Mouse (Mus musculus) heart, embryonic 11.5 days (tissue): ENCODE results near the gene Pde4d. TPM values are rescaled to one million over a fixed set of nuclear protein-coding genes. Genes with fewer than 3 reads are reported as not detected.

Experiments used
- ATAC-seq: fragments of 200-750 bp; cut with Nextera tagmentation; replicated peaks from 2 replicates; pipeline ENCODE4 v1.8.0; 2017; ENCODE audit warnings: moderate library complexity; ENCODE audit not compliant: insufficient number of reproducible peaks, low FRiP score, low TSS enrichment
- H3K27ac ChIP-seq: fragments of 300-500 bp; sonication (generic); 2 replicates; pipeline ENCODE4 v1.5.1; 2014; ENCODE audit warnings: mild to moderate bottlenecking, low read depth, low read length
- H3K27me3 ChIP-seq: fragments of 300-500 bp; sonication (generic); 2 replicates; pipeline ENCODE4 v1.6.1; 2014; ENCODE audit warnings: mild to moderate bottlenecking, low read length, mixed read lengths; ENCODE audit not compliant: control insufficient read depth, insufficient read depth
- H3K36me3 ChIP-seq: fragments of 300-500 bp; sonication (generic); 2 replicates; pipeline ENCODE4 v1.6.1; 2014; ENCODE audit warnings: mild to moderate bottlenecking, low read length, moderate library complexity, mixed read lengths; ENCODE audit not compliant: control insufficient read depth, insufficient read depth
- H3K4me1 ChIP-seq: fragments of 300-500 bp; sonication (generic); 2 replicates; pipeline ENCODE4 v1.6.1; 2014; ENCODE audit warnings: low read length; ENCODE audit not compliant: control insufficient read depth, insufficient read depth
- H3K4me2 ChIP-seq: fragments of 300-500 bp; sonication (generic); 2 replicates; pipeline ENCODE4 v1.6.1; 2014; ENCODE audit warnings: mild to moderate bottlenecking, moderate library complexity
- H3K4me3 ChIP-seq: fragments of 300-500 bp; sonication (generic); 2 replicates; pipeline ENCODE4 v1.5.1; 2014; ENCODE audit warnings: low read depth, low read length
- H3K9ac ChIP-seq: fragments of 300-500 bp; sonication (generic); 2 replicates; pipeline ENCODE4 v1.6.1; 2014; ENCODE audit warnings: mild to moderate bottlenecking, low read depth, low read length, moderate library complexity
- H3K9me3 ChIP-seq: fragments of 300-500 bp; sonication (generic); replicated peaks from 2 replicates; pipeline ENCODE4 v1.6.1; 2016; ENCODE audit warnings: low read length; ENCODE audit not compliant: control insufficient read depth
- WGBS: fragments of 180-500 bp; shearing (Covaris S2); extraction: QIAGEN DNeasy Blood & Tissue Kit; methylation state at CpG from one replicate; pipeline ENCODE4 v1.1.7; 2014; ENCODE audit not compliant: insufficient replicate concordance; 5-methylcytosine and 5-hydroxymethylcytosine counted together
- polyA plus RNA-seq: library from polyadenylated mRNA; unstranded; fragments of >200 nt; fragmentation: Nextera tagmentation; extraction: Ambion mirVana; gene quantifications from 2 replicates; pipeline ENCODE4 v1.2.1, GENCODE M21; 2014

Gene Pde4d
- polyA plus RNA-seq, 1 experiment from 2014 or later, result 27.8 TPM

DNA sequence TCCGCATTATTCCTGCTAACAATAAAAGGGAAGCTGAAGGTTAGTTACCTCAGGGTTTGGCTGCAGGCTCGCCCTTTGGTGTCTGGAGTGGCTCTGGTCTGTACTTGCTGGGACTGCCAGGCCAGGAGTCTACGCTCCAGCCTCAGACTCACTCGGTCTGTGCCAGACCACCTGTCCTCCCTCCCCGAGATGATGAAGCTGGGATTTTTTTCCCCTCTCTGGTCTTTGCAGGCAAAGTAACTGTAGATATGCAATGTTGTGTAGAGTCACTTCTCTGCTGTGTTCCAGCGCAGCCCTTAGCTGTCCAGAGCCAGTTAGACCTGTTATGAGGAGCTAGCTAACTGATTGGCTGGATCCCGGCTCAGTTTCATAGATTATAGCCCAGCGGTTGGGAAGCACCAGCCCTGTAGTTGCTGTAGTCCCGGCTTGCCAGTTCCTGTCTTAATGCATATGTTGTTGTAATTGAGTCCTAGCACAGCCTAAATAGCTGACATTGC is 48.5 kb downstream of the Pde4d start:
- Histone ChIP-seq H3K27ac (no peak overlapping the region), H3K4me1 (no peaks in the 10 kb centered on the region), H3K9me3 (no peaks in the 10 kb centered on the region), H3K27me3 (no peaks in the 10 kb centered on the region), H3K36me3 (no peaks in the 10 kb centered on the region), H3K9ac (no peak overlapping the region), H3K4me2 (no peak overlapping the region), H3K4me3 (no peak overlapping the region)
- ATAC-seq, result no peak
- 62% methylated on average over 9 of the region's 9 CpGs for WGBS

DNA sequence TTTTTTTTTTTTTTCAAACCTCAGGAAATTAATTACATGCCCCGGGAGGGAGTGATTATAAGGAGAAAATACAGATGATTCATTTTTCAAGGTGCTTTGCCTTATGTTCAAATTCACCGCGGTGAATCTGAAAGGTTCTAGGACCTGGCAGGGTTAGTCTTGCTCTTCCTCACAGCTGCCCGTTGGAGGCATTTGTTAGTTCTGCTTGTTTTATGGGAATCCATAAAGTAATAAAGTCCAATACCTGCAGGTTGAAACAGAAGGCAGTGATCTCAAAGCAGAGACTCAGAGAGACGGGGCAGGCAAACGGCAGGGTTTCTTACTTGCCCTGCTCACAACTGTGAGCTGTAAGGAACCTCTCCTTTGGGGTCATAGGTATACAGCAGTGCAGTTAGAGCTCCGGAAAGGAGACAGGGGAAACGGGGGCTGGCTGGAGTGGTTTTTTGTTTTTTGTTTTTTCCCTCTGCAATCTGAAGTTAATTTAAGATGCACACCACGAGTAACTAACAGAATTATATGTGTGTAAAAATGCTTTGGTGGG is 49.1 kb downstream of the Pde4d start:
- H3K4me3 ChIP-seq, result no peak overlapping the region
- no peaks in the 10 kb centered on the region for H3K9me3 ChIP-seq
- WGBS, result 65% methylated on average over 9 of the region's 9 CpGs
- no peak overlapping the region for H3K4me2 ChIP-seq
- H3K27ac ChIP-seq, result no peak overlapping the region
- H3K9ac ChIP-seq, result no peak overlapping the region
- H3K4me1 ChIP-seq, result no peaks in the 10 kb centered on the region
- H3K27me3 ChIP-seq, result no peaks in the 10 kb centered on the region
- ATAC-seq, result no peak
- H3K36me3 ChIP-seq, result no peaks in the 10 kb centered on the region

DNA sequence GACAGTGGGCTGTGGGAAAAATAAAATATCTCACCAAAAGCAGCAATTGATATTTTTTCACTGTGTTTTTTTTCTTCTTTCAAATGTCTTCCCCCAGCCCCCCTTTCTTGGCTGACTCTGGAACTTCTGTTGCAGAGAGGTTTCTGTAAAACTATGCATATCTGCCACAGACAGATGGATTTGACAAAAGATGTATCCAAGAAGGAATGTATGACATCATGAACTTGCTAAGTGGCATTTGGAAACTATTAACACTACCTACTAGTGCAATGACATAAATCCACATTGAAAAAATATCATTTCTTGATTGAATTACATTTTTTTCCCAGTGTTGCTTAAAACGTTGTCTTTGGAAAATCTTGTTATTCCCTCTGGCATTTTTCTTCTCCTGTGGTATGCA is 51.6 kb downstream of the Pde4d start:
- H3K9me3 ChIP-seq, result no peaks in the 10 kb centered on the region
- no peak overlapping the region for H3K4me3 ChIP-seq
- H3K4me1 ChIP-seq, result no peaks in the 10 kb centered on the region
- 37% methylated on average over 1 of the region's 1 CpGs for WGBS
- no peak overlapping the region for H3K9ac ChIP-seq
- no peaks in the 10 kb centered on the region for H3K36me3 ChIP-seq
- ATAC-seq, result no peak
- H3K27ac ChIP-seq, result no peak overlapping the region
- no peaks in the 10 kb centered on the region for H3K27me3 ChIP-seq
- H3K4me2 ChIP-seq, result no peak overlapping the region

DNA sequence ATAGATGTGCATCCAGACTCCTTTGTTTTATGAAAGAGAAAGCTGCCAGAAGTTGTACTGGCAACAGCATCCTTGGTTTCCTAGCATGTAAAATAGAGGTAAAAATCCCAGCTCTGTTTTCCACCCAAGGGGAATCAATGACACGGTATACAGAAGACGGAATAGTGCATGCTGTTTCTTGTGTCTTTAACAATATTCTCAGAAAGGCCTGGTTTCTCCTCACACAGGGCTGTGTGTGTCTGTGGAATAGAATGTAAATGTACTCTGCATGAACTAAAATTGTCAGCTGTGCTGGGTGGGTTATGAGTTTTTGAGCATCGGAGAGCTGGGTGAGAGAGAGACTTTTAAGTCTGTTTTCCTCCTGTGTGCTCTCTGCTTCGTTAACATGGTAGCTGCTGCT is 74.8 kb downstream of the Pde4d start:
- WGBS, result 76% methylated on average over 4 of the region's 4 CpGs
- H3K27ac ChIP-seq, result no peak overlapping the region

DNA sequence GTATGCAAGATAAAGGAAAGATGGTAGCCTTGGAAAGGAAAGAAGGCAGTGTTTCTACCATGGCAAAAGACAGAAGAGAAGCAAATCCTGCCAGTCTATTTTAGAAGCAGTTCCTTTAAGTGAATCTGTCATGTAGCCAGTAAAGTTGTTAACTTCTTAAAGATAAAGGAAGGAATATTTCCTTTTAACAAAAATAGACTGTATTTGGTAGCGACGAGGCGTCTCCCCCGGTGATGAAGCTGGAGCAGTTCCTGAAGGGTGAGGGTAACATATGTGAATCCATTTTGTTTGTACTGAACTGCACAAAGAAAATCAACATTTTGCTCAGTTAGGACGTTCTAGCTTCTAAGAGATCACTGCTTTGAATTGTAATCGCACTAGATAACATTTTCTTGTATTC is 75.2 kb downstream of the Pde4d start:
- Histone ChIP-seq H3K4me1 (no peaks in the 10 kb centered on the region), H3K4me3 (no peak overlapping the region), H3K27me3 (no peaks in the 10 kb centered on the region), H3K9ac (no peak overlapping the region), H3K4me2 (no peak overlapping the region), H3K36me3 (no peaks in the 10 kb centered on the region), H3K27ac (no peak overlapping the region), H3K9me3 (no peaks in the 10 kb centered on the region)
- 62% methylated on average over 6 of the region's 6 CpGs for WGBS
- no peak for ATAC-seq

More for the DNA sequence above, 74.8 kb downstream of the Pde4d start:
- no peaks in the 10 kb centered on the region for H3K36me3 ChIP-seq
- no peaks in the 10 kb centered on the region for H3K4me1 ChIP-seq
- H3K4me2 ChIP-seq, result no peak overlapping the region
- no peaks in the 10 kb centered on the region for H3K9me3 ChIP-seq
- no peak for ATAC-seq
- H3K9ac ChIP-seq, result no peak overlapping the region
- H3K4me3 ChIP-seq, result no peak overlapping the region
- H3K27me3 ChIP-seq, result no peaks in the 10 kb centered on the region

GRCm38 (mm10) chr13:108526258-108527007 is 76.7 kb downstream of the Pde4d start:
- 75% methylated on average over 13 of the region's 13 CpGs for WGBS
- no peak overlapping the region for H3K27ac ChIP-seq

DNA sequence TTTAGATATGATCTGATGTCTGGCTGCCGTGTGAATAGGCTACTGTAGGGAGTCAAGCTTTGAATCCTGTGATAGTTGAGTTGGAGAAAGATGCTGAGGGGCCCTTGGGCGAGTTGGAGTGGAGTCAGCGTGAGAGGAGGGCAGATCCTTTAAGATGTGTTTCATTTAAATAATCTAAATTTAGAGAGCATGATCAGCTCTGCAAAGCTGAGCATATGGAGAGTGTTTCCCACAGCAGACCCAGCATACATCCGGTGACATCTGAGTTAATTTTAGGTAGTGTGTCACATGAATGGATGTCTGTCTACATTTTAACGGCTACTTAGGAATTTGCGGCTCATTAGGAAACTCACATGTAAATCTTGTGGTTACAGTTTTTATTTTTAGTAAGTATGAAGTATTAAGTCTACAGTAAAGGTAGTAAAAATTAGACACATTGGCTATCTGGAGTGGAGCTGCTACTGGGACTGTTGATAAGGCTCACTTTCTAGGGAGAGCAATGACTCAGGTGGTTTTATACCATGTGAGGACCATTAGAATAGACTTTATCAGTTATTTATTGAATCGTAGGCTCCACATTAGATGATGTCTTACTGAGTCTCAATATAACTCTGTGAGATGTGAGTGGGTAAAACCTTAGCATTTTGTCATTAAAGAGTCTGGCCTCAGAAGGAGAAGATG is 77.5 kb downstream of the Pde4d start:
- 64% methylated on average over 7 of the region's 7 CpGs for WGBS
- Histone ChIP-seq H3K27me3 (no peaks in the 10 kb centered on the region), H3K4me3 (no peak overlapping the region), H3K9me3 (no peaks in the 10 kb centered on the region), H3K36me3 (no peaks in the 10 kb centered on the region), H3K4me2 (no peak overlapping the region), H3K4me1 (no peaks in the 10 kb centered on the region), H3K27ac (no peak overlapping the region), H3K9ac (no peak overlapping the region)
- no peak for ATAC-seq

More at GRCm38 (mm10) chr13:108526258-108527007, 76.7 kb downstream of the Pde4d start:
- Histone ChIP-seq H3K4me3 (no peak overlapping the region), H3K9ac (no peak overlapping the region), H3K4me1 (no peaks in the 10 kb centered on the region), H3K9me3 (no peaks in the 10 kb centered on the region), H3K36me3 (no peaks in the 10 kb centered on the region), H3K4me2 (no peak overlapping the region), H3K27me3 (no peaks in the 10 kb centered on the region)
- ATAC-seq, result no peak

GRCm38 (mm10) chr13:108528343-108528742 is 78.6 kb downstream of the Pde4d start:
- 71% methylated on average over 1 of the region's 1 CpGs for WGBS
- H3K27me3 ChIP-seq, result no peaks in the 10 kb centered on the region
- no peak for ATAC-seq
- no peaks in the 10 kb centered on the region for H3K9me3 ChIP-seq
- no peaks in the 10 kb centered on the region for H3K36me3 ChIP-seq
- no peak overlapping the region for H3K9ac ChIP-seq
- no peaks in the 10 kb centered on the region for H3K4me1 ChIP-seq
- H3K27ac ChIP-seq, result no peak overlapping the region
- no peak overlapping the region for H3K4me2 ChIP-seq
- no peak overlapping the region for H3K4me3 ChIP-seq
